Mouse (Mus musculus): ENCODE measurements around the gene Ola1.

- no peak for TF ChIP-seq CTCF (IDR thresholded peaks at IDR 0.05; ENCODE audit: extremely low read depth, insufficient read depth, low read length)
- no peak for TF ChIP-seq POLR2A (IDR thresholded peaks at IDR 0.05; ENCODE audit: extremely low read depth, insufficient read depth, low read length)
Observed at GRCm38 (mm10) chr2:73146111-73146510, 72.6 kb downstream of the Ola1 start.
